Mouse (Mus musculus): ENCODE measurements around the gene Cyb5b. TPM values are rescaled to one million over a fixed set of nuclear protein-coding genes. Genes with fewer than 3 reads are reported as not detected.
A peak's percentile ranks its signal among the peaks of the same experiment; 100 is the strongest.

Gene Cyb5b
- total RNA-seq, 2 experiments from 2014 or later = 92.2 to 95.1 TPM

- intact Hi-C loops (cut with DNase I) = no loop called here
- DNase-seq (ENCODE audit: extremely low spot score in 1 of 2, low spot score in 2 of 2) = no peak
Measured at GRCm38 (mm10) chr8:107123063-107123614, 27.3 kb upstream of the Cyb5b start.

- intact Hi-C loops (cut with DNase I) = no loop called here
- no peak for DNase-seq (ENCODE audit: extremely low spot score in 1 of 2, low spot score in 2 of 2)
Measured at GRCm38 (mm10) chr8:107124343-107124742, 26.1 kb upstream of the Cyb5b start.

GRCm38 (mm10) chr8:107129171-107130025 is 21.0 kb upstream of the Cyb5b start:
- intact Hi-C loops (cut with DNase I) = no loop called here
- peak in 1 of 2 experiments; percentile 74 for DNase-seq (ENCODE audit: extremely low spot score in 1 of 2, low spot score in 2 of 2)

GRCm38 (mm10) chr8:107130028-107130427 is 20.4 kb upstream of the Cyb5b start:
- no peak for DNase-seq (ENCODE audit: extremely low spot score in 1 of 2, low spot score in 2 of 2)
- intact Hi-C loops (cut with DNase I) = no loop called here

- no peak for DNase-seq (ENCODE audit: extremely low spot score in 1 of 2, low spot score in 2 of 2)
- intact Hi-C loops (cut with DNase I) = no loop called here
Measured at GRCm38 (mm10) chr8:107132581-107133491, 17.6 kb upstream of the Cyb5b start.

GRCm38 (mm10) chr8:107133881-107134280 is 16.6 kb upstream of the Cyb5b start:
- intact Hi-C loops (cut with DNase I) = no loop called here
- no peak for DNase-seq (ENCODE audit: extremely low spot score in 1 of 2, low spot score in 2 of 2)

GRCm38 (mm10) chr8:107136003-107136612 is 14.3 kb upstream of the Cyb5b start:
- intact Hi-C loops (cut with DNase I) = no loop called here
- DNase-seq (ENCODE audit: extremely low spot score in 1 of 2, low spot score in 2 of 2) = no peak

- DNase-seq (ENCODE audit: extremely low spot score in 1 of 2, low spot score in 2 of 2) = no peak
- intact Hi-C loops (cut with DNase I) = no loop called here
Measured at GRCm38 (mm10) chr8:107137591-107137990, 12.8 kb upstream of the Cyb5b start.

GRCm38 (mm10) chr8:107138338-107138737 is 12.1 kb upstream of the Cyb5b start:
- no peak for DNase-seq (ENCODE audit: extremely low spot score in 1 of 2, low spot score in 2 of 2)
- intact Hi-C loops (cut with DNase I) = no loop called here

GRCm38 (mm10) chr8:107139704-107140470 is 10.6 kb upstream of the Cyb5b start:
- intact Hi-C loops (cut with DNase I) = no loop called here
- no peak for DNase-seq (ENCODE audit: extremely low spot score in 1 of 2, low spot score in 2 of 2)

- intact Hi-C loops (cut with DNase I) = no loop called here
- DNase-seq (ENCODE audit: extremely low spot score in 1 of 2, low spot score in 2 of 2) = no peak
Measured at GRCm38 (mm10) chr8:107142539-107142938, 7.9 kb upstream of the Cyb5b start.

- intact Hi-C loops (cut with DNase I) = no loop called here
Measured at GRCm38 (mm10) chr8:107143501-107143900, 6.9 kb upstream of the Cyb5b start.

GRCm38 (mm10) chr8:107146186-107146585 is 4.3 kb upstream of the Cyb5b start:
- no peak for DNase-seq (ENCODE audit: extremely low spot score in 1 of 2, low spot score in 2 of 2)
- intact Hi-C loops (cut with DNase I) = no loop called here

More at GRCm38 (mm10) chr8:107143501-107143900, 6.9 kb upstream of the Cyb5b start:
- no peak for DNase-seq (ENCODE audit: extremely low spot score in 1 of 2, low spot score in 2 of 2)

GRCm38 (mm10) chr8:107148802-107149201 is 1.6 kb upstream of the Cyb5b start:
- no peak for DNase-seq (ENCODE audit: extremely low spot score in 1 of 2, low spot score in 2 of 2)
- intact Hi-C loops (cut with DNase I) = no loop called here

- DNase-seq (ENCODE audit: extremely low spot score in 1 of 2, low spot score in 2 of 2) = no peak
- intact Hi-C loops (cut with DNase I) = no loop called here
Measured at GRCm38 (mm10) chr8:107150057-107150403, 410 bp upstream of the Cyb5b start.

- DNase-seq (ENCODE audit: extremely low spot score in 1 of 2, low spot score in 2 of 2) = no peak
Measured at GRCm38 (mm10) chr8:107151212-107151920, 926 bp downstream of the Cyb5b start.

GRCm38 (mm10) chr8:107153326-107154210 is 3.1 kb downstream of the Cyb5b start:
- DNase-seq (ENCODE audit: extremely low spot score in 1 of 2, low spot score in 2 of 2) = no peak
- intact Hi-C loops (cut with DNase I) = no loop called here

More at GRCm38 (mm10) chr8:107151212-107151920, 926 bp downstream of the Cyb5b start:
- intact Hi-C loops (cut with DNase I) = no loop called here
